Mouse (Mus musculus): ENCODE measurements at regions not wholly inside any gene's neighbourhood (a gene's known extent, or its start where the extent isn't known, plus 50 kb on each side); places are given as distances from the start of the nearest gene placed in this dataset.
"Not testable (repeated sequence)": the region's sequence is repeated elsewhere in the genome, so short reads cannot be mapped to it uniquely, and the experiment has no call there.

DNA sequence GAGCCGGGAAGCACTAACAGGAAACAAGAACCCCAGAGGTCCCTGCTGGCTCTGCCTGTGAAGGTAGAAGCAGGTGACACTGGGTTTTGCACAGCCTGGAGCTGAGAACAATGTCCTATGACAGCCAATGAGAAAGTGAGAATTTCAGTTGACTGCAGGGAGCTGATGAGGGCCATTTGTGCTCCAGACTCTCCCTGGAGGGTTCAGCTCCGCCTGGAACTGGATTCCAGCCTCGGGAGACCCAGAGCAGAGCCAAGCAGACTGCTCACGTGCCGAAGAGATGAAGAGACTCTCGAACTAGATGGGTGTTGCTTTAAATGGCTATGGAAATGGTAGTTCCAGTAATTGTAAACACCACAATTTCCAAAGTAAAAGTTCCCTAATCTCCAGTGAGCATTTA is 93.5 kb downstream of the Cand1 start:
- no peak for DNase-seq
- intact Hi-C loops (cut with DNase I): no loop called here

GRCm38 (mm10) chr10:119142866-119143265 is 97.0 kb downstream of the Cand1 start:
- no peak for DNase-seq
- intact Hi-C loops (cut with DNase I): no loop called here

GRCm38 (mm10) chr10:119142307-119142706 is 97.5 kb downstream of the Cand1 start:
- no peak for DNase-seq
- intact Hi-C loops (cut with DNase I): no loop called here

DNA sequence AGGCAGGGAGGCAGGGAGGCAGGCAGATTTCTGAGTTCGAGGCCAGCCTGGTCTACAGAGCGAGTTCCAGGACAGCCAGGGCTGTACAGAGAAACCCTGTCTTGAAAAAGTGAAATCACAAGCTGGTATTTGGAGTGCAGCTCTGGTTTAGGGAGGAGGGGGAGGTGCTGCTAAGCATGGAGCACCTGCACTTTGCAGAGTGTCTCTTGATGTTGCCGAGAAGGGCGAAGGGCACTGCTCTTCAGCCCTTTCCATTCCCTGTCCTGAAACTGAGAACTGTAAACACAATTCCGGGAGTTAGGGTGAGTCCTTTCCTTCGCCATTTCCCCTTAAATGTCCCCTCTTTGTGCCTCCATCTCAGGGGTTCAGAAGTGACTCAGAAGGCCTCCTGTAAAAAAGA is 101.6 kb downstream of the Cand1 start:
- DNase-seq: no peak

DNA sequence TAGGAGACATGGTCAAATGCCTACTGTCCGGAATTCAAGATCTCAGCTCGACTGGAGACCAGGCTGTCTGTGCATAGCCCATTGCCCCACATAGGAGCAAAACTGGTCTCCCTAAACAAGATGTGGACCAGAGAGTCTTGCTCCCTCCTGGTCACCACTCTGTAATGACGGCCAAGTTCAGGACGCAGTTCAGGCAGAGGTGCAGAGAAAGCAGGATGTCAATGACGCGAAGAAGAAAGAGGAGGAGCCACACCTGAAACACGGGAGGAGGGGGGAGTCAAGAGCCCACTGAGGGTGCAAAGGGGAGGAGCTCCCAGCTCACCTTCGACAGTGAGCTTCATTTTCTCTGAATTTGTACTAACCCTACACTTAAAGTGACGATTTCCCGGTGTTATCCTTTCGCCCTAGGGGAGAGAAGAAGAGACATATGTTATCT is 104.3 kb downstream of the Cand1 start:
- intact Hi-C loops (cut with DNase I): no loop called here
- DNase-seq: no peak

More for the DNA sequence above, 101.6 kb downstream of the Cand1 start:
- intact Hi-C loops (cut with DNase I): no loop called here

GRCm38 (mm10) chr10:119134797-119135488 is 104.9 kb downstream of the Cand1 start:
- intact Hi-C loops (cut with DNase I): no loop called here
- DNase-seq: peak; percentile 30

DNA sequence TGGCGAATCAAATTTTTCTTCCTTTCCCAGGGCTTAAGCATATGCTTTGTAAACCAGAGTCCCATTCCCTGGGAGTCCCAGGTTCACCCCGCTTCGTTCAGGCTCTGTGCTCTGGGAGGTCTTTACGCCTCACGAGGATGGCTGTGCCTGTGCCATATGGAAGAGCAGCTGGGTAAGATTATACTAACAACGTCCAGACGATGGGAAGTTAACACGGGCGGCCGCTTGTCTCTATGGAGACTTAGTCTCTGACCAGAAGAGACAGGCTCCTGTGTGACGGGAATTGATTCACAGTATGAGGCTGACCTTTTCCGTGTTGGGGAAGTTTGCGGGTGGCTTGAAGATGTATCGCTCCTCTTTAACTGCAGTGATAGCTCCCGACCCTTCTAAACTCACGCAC is 107.9 kb downstream of the Cand1 start:
- peak; percentile 88 for DNase-seq
- intact Hi-C loops (cut with DNase I): no loop called here

DNA sequence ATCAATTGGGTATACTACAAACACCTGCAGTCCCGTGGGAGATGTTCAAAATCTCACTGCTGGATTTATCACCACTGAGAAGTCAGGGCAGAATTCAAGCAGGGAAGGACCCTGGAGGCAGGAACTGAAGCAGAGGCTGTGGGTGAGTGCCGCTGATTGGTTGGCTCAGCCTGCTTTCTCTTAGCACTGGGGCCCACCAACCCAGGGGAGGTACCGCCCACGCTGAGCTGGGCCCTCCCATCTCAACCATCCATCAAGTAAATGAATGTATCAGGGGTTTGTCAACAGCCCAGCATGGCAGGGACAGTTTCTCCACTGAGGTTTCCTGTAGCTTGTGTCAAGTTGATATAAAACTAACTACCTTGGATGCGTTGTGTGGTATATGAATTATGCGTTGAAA is 109.2 kb downstream of the Cand1 start:
- intact Hi-C loops (cut with DNase I): no loop called here
- DNase-seq: no peak

DNA sequence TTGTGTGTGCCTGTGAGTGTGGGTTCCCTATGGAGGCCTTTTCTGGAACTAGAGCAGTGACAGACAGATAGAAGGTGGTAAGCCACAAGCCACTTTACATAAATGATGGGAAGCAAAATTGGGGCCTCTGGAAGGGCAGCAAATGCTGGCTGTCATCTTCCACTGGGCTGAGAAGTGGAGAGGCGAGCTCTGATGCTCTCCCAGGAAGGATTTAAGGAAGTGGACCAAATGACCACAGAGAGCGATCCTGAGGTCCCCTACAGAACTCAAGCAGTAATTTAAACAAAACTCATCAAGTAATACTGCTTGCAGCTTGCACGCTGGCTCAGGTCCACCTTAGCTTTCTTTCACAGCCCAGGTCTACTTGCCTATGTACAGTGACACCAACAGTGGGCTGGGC is 111.8 kb downstream of the Cand1 start:
- intact Hi-C loops (cut with DNase I): no loop called here
- no peak for DNase-seq

- intact Hi-C loops (cut with DNase I): no loop called here
- DNase-seq: no peak
These were observed 116.3 kb downstream of the Cand1 start for GRCm38 (mm10) chr10:119123517-119123916.

- DNase-seq: no peak
- intact Hi-C loops (cut with DNase I): no loop called here
These were observed 117.5 kb downstream of the Cand1 start for GRCm38 (mm10) chr10:119122347-119122746.

- intact Hi-C loops (cut with DNase I): no loop called here
- DNase-seq: no peak
These were observed 118.3 kb downstream of the Cand1 start for GRCm38 (mm10) chr10:119121575-119121974.

DNA sequence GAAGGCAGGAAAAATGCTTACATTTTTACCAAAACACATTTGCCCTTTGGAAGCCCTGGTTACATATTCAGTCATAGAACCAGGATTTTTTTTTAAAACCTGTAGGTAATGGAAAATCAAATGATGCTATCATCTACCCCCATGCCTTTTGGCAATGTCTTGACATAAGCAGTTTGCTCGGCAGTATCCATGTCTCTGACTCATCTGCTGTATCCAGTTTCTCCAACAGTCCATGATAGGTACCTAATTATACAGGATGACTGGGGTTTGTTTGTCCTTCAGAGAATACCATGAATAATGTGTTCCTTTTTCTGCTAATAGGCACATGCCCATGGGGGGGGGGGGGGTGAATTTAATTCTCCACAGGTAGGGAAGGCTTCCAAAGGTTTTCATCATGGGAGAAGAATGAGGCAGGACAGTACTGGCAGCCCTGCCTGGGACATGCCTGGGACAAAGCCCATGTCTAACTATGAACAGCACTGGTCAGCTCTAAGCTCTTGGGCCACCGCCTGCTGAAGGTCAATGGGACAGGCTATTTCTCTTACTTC is 122.9 kb downstream of the Cand1 start:
- DNase-seq: no peak
- intact Hi-C loops (cut with DNase I): no loop called here

- DNase-seq; intact Hi-C loops (cut with DNase I): not testable (repeated sequence)
These were observed 124.7 kb downstream of the Cand1 start for GRCm38 (mm10) chr10:119115200-119115599.

- intact Hi-C loops (cut with DNase I): no loop called here
- no peak for DNase-seq
These were observed 125.2 kb downstream of the Cand1 start for GRCm38 (mm10) chr10:119114653-119115052.

DNA sequence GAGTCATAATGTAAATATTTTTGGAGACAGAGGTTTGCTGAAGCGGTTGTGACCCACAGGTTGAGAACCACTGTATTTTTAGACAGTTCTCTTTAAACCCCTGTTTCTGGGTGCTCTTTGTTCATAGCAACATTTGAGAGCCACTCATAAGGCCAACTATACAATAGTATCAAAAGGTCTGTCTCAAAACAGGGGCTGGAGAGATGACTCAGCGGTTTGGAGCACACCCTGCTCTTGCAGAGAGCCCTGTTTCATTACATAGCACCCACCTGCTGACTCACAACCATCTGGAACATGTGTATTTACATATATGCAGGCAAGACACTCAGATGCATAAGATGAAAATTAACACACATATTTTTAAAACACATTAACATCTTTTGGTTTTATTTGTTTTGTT is 128.0 kb downstream of the Cand1 start:
- no peak for DNase-seq
- intact Hi-C loops (cut with DNase I): no loop called here

GRCm38 (mm10) chr10:119111409-119111808 is 128.4 kb downstream of the Cand1 start:
- intact Hi-C loops (cut with DNase I): no loop called here

GRCm38 (mm10) chr10:119110614-119111013 is 129.2 kb downstream of the Cand1 start:
- DNase-seq: no peak
- intact Hi-C loops (cut with DNase I): no loop called here

More at GRCm38 (mm10) chr10:119111409-119111808, 128.4 kb downstream of the Cand1 start:
- no peak for DNase-seq

- intact Hi-C loops (cut with DNase I): no loop called here
- no peak for DNase-seq
These were observed 130.6 kb downstream of the Cand1 start for GRCm38 (mm10) chr10:119109207-119109606.

GRCm38 (mm10) chr10:119107728-119108127 is 132.1 kb downstream of the Cand1 start:
- no peak for DNase-seq
- intact Hi-C loops (cut with DNase I): no loop called here

DNA sequence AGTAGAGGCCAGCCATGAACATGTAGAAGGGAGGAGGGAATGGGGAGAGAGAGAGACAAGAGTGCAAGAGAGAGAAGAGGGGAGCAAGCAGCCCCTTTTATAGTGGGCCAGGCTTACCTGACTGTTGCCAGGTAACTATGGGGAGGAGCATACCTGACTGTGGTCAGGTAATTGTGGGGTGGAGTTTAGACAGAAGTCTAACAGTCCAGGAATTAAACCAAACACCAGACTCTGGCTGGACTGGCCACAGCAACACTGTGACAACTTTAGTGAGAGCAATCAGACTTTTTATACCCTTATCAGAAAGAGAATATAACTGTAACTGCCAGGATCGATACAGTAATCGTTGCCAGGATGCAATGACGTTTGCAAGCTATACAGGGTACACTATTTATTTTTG is 133.8 kb downstream of the Cand1 start:
- intact Hi-C loops (cut with DNase I): no loop called here
- DNase-seq: no peak

- DNase-seq: peak; percentile 18
- intact Hi-C loops (cut with DNase I): no loop called here
These were observed 134.5 kb downstream of the Cand1 start for GRCm38 (mm10) chr10:119105279-119105881.

Data from left cerebral cortex, postnatal 4 days (tissue).